Mouse (Mus musculus) C2C12 (cell line): ENCODE data around the gene Creb3l4. TPM values are rescaled to one million over a fixed set of nuclear protein-coding genes. Genes with fewer than 3 reads are reported as not detected.
"Not testable (repeated sequence)": the region's sequence is repeated elsewhere in the genome, so short reads cannot be mapped to it uniquely, and the experiment has no call there.

ENCODE experiments used
- H3K27me3 ChIP-seq: one replicate; pipeline ENCODE4 v1.6.1; 2011; ENCODE audit not compliant: control insufficient read depth, insufficient read depth, insufficient read length
- H3K36me3 ChIP-seq: one replicate; pipeline ENCODE4 v1.6.1; 2011; ENCODE audit not compliant: control insufficient read depth, insufficient read depth
- H3K4me3 ChIP-seq: one replicate; pipeline ENCODE4 v1.5.1; 2011; ENCODE audit warnings: mild to moderate bottlenecking, control low read depth; ENCODE audit not compliant: poor library complexity, insufficient read depth, severe bottlenecking
- H3K79me2 ChIP-seq: one replicate; pipeline ENCODE4 v1.6.1; 2011; ENCODE audit not compliant: control insufficient read depth, insufficient read depth
- H3K79me3 ChIP-seq: one replicate; pipeline ENCODE4 v1.6.1; 2011; ENCODE audit warnings: low read depth, control low read depth
- H3ac ChIP-seq: one replicate; pipeline ENCODE3; 2011; ENCODE audit warnings: low read depth; ENCODE audit not compliant: control insufficient read depth, insufficient read length
- CEBPB ChIP-seq: IDR thresholded peaks from one replicate; pipeline ENCODE4 v1.6.1; 2011; ENCODE audit warnings: low read depth, mild to moderate bottlenecking, control low read depth, moderate library complexity
- CTCF ChIP-seq: IDR thresholded peaks from one replicate; pipeline ENCODE4 v1.5.1; 2011; ENCODE audit not compliant: control insufficient read depth, insufficient read depth, insufficient read length
- FOSL1 ChIP-seq: IDR thresholded peaks from one replicate; pipeline ENCODE4 v1.8.0; 2011; ENCODE audit warnings: mild to moderate bottlenecking, low read length; ENCODE audit not compliant: poor library complexity, insufficient read depth, severe bottlenecking
- MAX ChIP-seq: IDR thresholded peaks from one replicate; pipeline ENCODE4 v1.6.1; 2011; ENCODE audit warnings: mild to moderate bottlenecking, control low read depth
- MYOD1 ChIP-seq: IDR thresholded peaks from one replicate; pipeline ENCODE4 v1.6.1; 2011; ENCODE audit warnings: low read depth; ENCODE audit not compliant: control insufficient read depth, insufficient read length
- MYOG ChIP-seq: IDR thresholded peaks from one replicate; pipeline ENCODE4 v1.6.1; 2011; ENCODE audit not compliant: control insufficient read depth, insufficient read length; ENCODE audit errors: extremely low read depth
- USF1 ChIP-seq: IDR thresholded peaks from one replicate; pipeline ENCODE4 v1.6.1; 2011; ENCODE audit warnings: low read depth, mild to moderate bottlenecking, control low read depth, moderate library complexity
- long read RNA-seq, 2 experiments: library from polyadenylated mRNA; unstranded; transcript quantifications; one replicate each; pipeline ENCODE4 v2.0.0; 2019 to 2020
- polyA plus RNA-seq: library from polyadenylated mRNA; unstranded; fragments of >200 nt; fragmentation: generic; extraction: Trizol; gene quantifications from one replicate; pipeline ENCODE4 v1.2.1, GENCODE M21; 2012; ENCODE audit warnings: missing spikeins

Creb3l4 gene
- 0.06 TPM for polyA plus RNA-seq
- long read RNA-seq, experiment 1, result 0 reads
- long read RNA-seq, experiment 2, partial matches to known transcripts, result 0 of 1 reads
- long read RNA-seq, experiment 2, other reads (novel, unspliced or antisense), result 1 of 1 reads

- Histone ChIP-seq H3K27me3 (no peaks in the 10 kb centered on the region), H3K36me3 (no peaks in the 10 kb centered on the region), H3ac (no peak within 1 kb of the TSS), H3K79me3 (no peaks in the 10 kb centered on the region), H3K4me3 (no peak within 1 kb of the TSS), H3K79me2 (peaks cover 2% of the 10 kb centered on the region)
- TF ChIP-seq USF1, result no peak
- no peak for TF ChIP-seq CEBPB
- no peak for TF ChIP-seq CTCF
- no peak for TF ChIP-seq MYOG
- TF ChIP-seq MAX, result no peak
- no peak for TF ChIP-seq MYOD1
- TF ChIP-seq FOSL1, result no peak
These were observed at the start of gene Creb3l4 for GRCm38 (mm10) chr3:90242984-90243775. Gene Creb3l4, minus strand, starts transcription at chr3:90243512.

GRCm38 (mm10) chr3:90292345-90293275 is 49.3 kb upstream of the Creb3l4 start, which contains the start of gene Gatad2b:
Gene Gatad2b, plus strand, starts transcription at chr3:90293178.
- no peaks in the 10 kb centered on the region for H3K27me3 ChIP-seq
- H3K79me3 ChIP-seq, result peaks cover 40% of the 10 kb centered on the region
- peaks cover 6% of the 10 kb centered on the region for H3K36me3 ChIP-seq
- peak within 1 kb of the TSS; percentile 90 for H3ac ChIP-seq
- no peak for TF ChIP-seq CEBPB
- no peak for TF ChIP-seq FOSL1
- no peak for TF ChIP-seq CTCF
- TF ChIP-seq USF1, result no peak
- TF ChIP-seq MAX, result no peak
- no peak for TF ChIP-seq MYOG
- no peak for TF ChIP-seq MYOD1
- H3K79me2 ChIP-seq, result peaks cover 45% of the 10 kb centered on the region
- peak within 1 kb of the TSS; percentile 75 for H3K4me3 ChIP-seq

- TF ChIP-seq MYOG, result no peak
- no peak for TF ChIP-seq FOSL1
- no peak for TF ChIP-seq USF1
- no peak for TF ChIP-seq MYOD1
- no peak for TF ChIP-seq CEBPB
- TF ChIP-seq CTCF, result no peak
These were observed 48.7 kb upstream of the Creb3l4 start for GRCm38 (mm10) chr3:90291982-90292344.

GRCm38 (mm10) chr3:90290602-90291001 is 47.3 kb upstream of the Creb3l4 start:
- Histone ChIP-seq H3K79me2 (peaks cover 25% of the 10 kb centered on the region), H3K27me3 (no peaks in the 10 kb centered on the region), H3K36me3 (no peaks in the 10 kb centered on the region), H3K79me3 (peaks cover 20% of the 10 kb centered on the region), H3K4me3 (no peak overlapping the region), H3ac (no peak overlapping the region)
- TF ChIP-seq USF1 (no peak), CEBPB (no peak), MYOG (no peak), MAX (no peak), MYOD1 (no peak), FOSL1 (no peak), CTCF (no peak)

More at GRCm38 (mm10) chr3:90291982-90292344, 48.7 kb upstream of the Creb3l4 start:
- Histone ChIP-seq H3K27me3 (no peaks in the 10 kb centered on the region), H3ac (no peak overlapping the region), H3K4me3 (peak overlapping the region; percentile 23), H3K36me3 (peaks cover 6% of the 10 kb centered on the region), H3K79me2 (peaks cover 38% of the 10 kb centered on the region), H3K79me3 (peaks cover 34% of the 10 kb centered on the region)

GRCm38 (mm10) chr3:90289403-90289802 is 46.1 kb upstream of the Creb3l4 start:
- H3K4me3 ChIP-seq, H3ac ChIP-seq, H3K36me3 ChIP-seq, H3K79me3 ChIP-seq, H3K27me3 ChIP-seq: not testable (repeated sequence)
- H3K79me2 ChIP-seq, result peaks cover 13% of the 10 kb centered on the region
